Mouse (Mus musculus) spleen, embryonic (tissue): ENCODE data around the gene Sftpd.

ENCODE experiments used
- CTCF ChIA-PET: fragments of 350-600 bp; sonication (Branson Sonifier 250); formaldehyde crosslinking; loops from one replicate; lab custom pipeline; 2022; lab: Charles Lee

Gene Sftpd

DNA sequence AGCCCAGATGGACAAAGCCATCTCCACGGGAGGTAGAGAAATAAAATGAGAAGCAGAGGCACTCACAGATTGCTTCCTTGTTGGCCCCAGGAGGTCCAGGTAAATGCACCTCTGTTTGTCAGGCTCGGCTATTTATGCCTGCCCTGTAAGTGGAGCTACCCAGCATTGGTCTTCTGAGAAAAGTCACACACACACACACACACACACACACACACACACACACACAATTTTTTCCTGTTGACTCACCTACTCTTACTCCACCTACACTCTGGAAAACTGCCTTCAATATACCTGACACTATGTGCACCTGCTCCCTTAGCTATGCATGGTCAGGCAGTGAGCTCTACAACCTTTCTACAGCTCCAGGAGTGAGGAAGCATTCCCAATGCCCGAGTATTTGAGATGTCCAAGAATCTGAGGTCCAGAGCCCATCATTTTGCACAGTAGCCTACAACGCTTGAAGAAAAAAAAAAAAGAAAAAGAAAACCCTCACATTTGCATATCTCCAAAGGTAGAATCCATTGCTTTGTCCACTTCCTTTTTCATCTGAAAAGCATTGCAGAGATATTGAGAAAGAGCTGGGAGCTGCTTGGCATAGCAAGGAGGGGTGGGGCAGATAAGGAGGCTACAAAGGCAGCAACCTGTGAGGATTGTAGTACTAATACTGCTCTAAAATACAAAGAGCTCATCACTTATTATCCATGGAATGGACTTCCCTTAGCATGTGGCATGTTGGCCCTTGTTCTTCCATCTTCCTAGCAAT lies at the start of gene Sftpd:
Gene Sftpd, minus strand, starts transcription at position 91 of the 763 bp plus-strand sequence.
- CTCF ChIA-PET, result interaction anchor here (0.6 kb wide), 1 partner anchor 1297 kb away, joined by 3 read pairs; no protein-coding TSS in a partner anchor

GRCm38 (mm10) chr14:41198037-41198730 lies 13.2 kb upstream of the Sftpd start:
- CTCF ChIA-PET, result no interaction called here

- CTCF ChIA-PET, result no interaction called here
These were observed 4.5 kb upstream of the Sftpd start for GRCm38 (mm10) chr14:41189496-41189895.

- CTCF ChIA-PET, result no interaction called here
These were observed 10.1 kb downstream of the Sftpd start for GRCm38 (mm10) chr14:41174802-41175201.

- CTCF ChIA-PET, result no interaction called here
These were observed 14.4 kb downstream of the Sftpd start for GRCm38 (mm10) chr14:41170514-41170913.

DNA sequence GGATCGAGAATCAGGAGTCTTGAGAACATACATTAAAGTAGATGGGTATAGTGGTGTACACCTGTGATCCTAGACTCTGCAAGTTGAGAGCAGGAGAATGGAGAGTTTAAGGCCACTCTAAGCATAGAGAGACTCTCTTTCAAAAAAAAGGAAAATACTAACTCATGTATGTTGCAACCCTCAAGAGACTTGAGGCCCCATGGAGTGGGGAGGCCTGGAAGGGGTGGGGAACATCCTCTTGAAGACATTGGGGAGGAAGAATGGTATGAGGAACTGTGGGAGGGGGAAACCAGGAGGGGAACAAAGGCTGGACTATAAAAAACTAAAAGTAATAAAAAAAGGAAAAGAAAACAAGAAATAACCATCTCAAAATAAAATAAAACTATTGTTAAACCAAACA lies 16.4 kb downstream of the Sftpd start:
- CTCF ChIA-PET, result no interaction called here

GRCm38 (mm10) chr14:41167278-41167677 lies 17.7 kb downstream of the Sftpd start:
- CTCF ChIA-PET, result no interaction called here

- CTCF ChIA-PET, result no interaction called here
These were observed 22.3 kb downstream of the Sftpd start for GRCm38 (mm10) chr14:41162663-41163062.

GRCm38 (mm10) chr14:41160743-41161142 lies 24.2 kb downstream of the Sftpd start:
- CTCF ChIA-PET, result no interaction called here

DNA sequence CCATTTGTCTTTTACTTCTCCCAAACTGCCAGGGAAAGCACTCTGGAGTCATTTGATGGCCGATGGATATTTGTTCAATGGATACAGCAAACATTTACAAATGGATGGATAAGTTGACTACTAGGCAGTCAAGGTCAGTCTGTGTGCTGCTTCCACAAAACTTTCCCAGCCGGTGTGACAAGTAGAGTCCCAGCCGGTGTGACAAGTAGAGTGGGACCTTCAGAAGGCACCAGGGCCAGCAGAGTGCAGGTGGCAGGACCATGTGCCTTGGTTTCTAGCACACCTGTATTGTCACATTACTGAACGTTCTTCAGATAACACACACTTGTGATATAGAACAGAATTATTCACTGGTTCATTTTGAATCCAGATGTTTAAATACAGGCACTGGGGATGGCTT lies 24.9 kb downstream of the Sftpd start:
- CTCF ChIA-PET, result no interaction called here

GRCm38 (mm10) chr14:41151220-41151898 lies 33.6 kb downstream of the Sftpd start, which contains the start of gene Mbl1:
Gene Mbl1 (plus strand): TSS chr14:41151458.
- CTCF ChIA-PET, result no interaction called here

- CTCF ChIA-PET, result no interaction called here
These were observed 37.6 kb downstream of the Sftpd start for GRCm38 (mm10) chr14:41147356-41147755.

- CTCF ChIA-PET, result no interaction called here
These were observed 38.0 kb downstream of the Sftpd start for GRCm38 (mm10) chr14:41146922-41147321.

DNA sequence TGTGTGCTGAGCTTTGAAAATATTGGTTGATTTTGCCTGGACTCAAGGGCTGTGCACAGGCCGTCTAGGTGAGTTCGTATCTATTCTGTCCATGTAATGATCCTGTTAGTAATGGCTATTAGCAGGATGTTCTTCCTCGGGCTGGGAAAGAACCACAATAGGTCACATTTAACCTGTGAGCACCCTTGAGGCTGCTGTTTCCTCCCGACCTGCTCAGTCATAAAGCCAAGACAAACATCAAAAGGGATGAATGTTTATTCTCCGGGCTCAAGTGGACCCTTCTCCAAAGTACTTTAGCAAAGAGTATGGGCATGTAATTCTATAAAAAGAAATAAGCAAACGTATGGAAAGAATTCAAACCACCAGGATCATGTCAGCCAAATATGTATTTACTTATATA lies 38.9 kb downstream of the Sftpd start:
- CTCF ChIA-PET, result no interaction called here

DNA sequence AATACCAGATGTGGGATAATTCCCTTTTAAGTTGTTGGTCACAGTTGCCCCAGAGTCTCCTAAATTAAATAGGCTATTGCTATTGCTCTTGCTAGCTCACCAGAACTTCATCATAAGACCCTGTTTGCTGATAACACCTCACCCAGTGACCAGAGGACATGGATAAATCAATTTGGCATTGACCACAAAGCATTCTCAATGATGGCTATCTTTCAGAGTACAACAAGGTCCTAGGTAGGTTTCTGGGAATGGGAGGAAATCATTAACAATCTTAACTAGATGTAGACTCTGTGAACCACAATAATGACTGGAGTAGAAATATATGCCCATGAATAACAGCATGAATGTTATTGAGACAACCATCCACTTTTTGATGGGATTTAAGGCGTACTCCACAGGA lies 44.3 kb downstream of the Sftpd start:
- CTCF ChIA-PET, result no interaction called here

DNA sequence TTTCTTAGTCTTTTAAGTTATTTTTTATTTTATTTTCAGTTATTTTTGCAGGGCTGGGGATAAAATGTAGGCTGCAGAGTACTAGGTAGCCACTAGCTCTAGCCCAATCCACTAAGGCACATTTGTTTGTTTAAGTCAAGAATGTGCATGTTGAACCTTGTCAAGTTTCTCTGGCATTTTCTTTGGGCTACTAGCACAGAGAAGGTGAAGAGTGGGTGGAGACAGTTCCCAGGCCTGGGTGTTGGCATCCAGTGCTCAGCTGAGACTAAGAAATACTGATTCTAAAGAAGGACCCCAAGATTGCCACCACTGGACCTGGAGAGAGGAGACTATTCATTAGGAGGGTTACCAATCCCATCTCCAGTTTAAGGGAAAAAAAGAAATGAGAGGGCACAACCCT lies 47.9 kb downstream of the Sftpd start:
- CTCF ChIA-PET, result no interaction called here

- CTCF ChIA-PET, result no interaction called here
These were observed 53.4 kb downstream of the Sftpd start, which contains the start of gene Sftpa1 for GRCm38 (mm10) chr14:41131540-41131939. Gene Sftpa1 (plus strand): TSS chr14:41131782.

GRCm38 (mm10) chr14:41127997-41128396 lies 57.0 kb downstream of the Sftpd start:
- CTCF ChIA-PET, result no interaction called here

GRCm38 (mm10) chr14:41124683-41125082 lies 60.3 kb downstream of the Sftpd start:
- CTCF ChIA-PET, result no interaction called here
